In genomic region chr13:42102980-42103379, GRCm38 (mm10) we compare ENCODE assay signal across 8 mouse cellular contexts. TPM values are rescaled to one million over a fixed set of nuclear protein-coding genes. Genes with fewer than 3 reads are reported as not detected.
DNase-seq lines count a peak whose midpoint lies in the region; ATAC-seq and TF ChIP-seq lines count a peak whose summit lies in the region.

No protein-coding gene starts in this region.

- 6% methylated on average over 8 of the region's 8 CpGs for WGBS in macrophage (ENCODE audit: missing documents)

- H3K79me2 ChIP-seq in macrophage (ENCODE audit: inconsistent target): peaks cover 21% of the 10 kb centered on the region; the same call in 1 of the 2 replicates

- peak; percentile 22 for DNase-seq in ZHBTc4 (ENCODE audit: low read depth, low spot score)
- DNase-seq in gastrocnemius, postnatal 10 days: peak; percentile 21
- peak; percentile 36 to 80 for DNase-seq in left cerebral cortex, adult 8-10 months (ENCODE audit: low spot score in 2 of 2)
- peak; percentile 39 for DNase-seq in retina, postnatal 7 days (ENCODE audit: low read depth, low spot score)
- peak; percentile 35 to 76 for DNase-seq in urinary bladder, postnatal 36 days (ENCODE audit: low spot score in 2 of 2)

- peaks cover 13% of the 10 kb centered on the region for H3K4me1 ChIP-seq in cortical plate, adult 2 months (ENCODE audit: control insufficient read depth, insufficient read depth, low read length)

- no peak for TF ChIP-seq CTCF in cortical plate, adult 2 months (IDR thresholded peaks at IDR 0.05; ENCODE audit: extremely low read depth, insufficient read depth, low read length)

- TF ChIP-seq POLR2A in cortical plate, adult 2 months (IDR thresholded peaks at IDR 0.05; ENCODE audit: extremely low read depth, insufficient read depth, low read length): peak; percentile 74

- H3K36me3 ChIP-seq in macrophage (ENCODE audit: inconsistent target): no peaks in the 10 kb centered on the region

- ATAC-seq in inflammation-experienced regulatory T-cells, adult 6 months: peak; percentile 89

- H3K27ac ChIP-seq in cortical plate, adult 2 months (ENCODE audit: insufficient read depth, low read length): peak overlapping the region; percentile 2; the same call in 1 of the 2 replicates
- H3K27ac ChIP-seq in macrophage: 0 out of 2 replicates have a peak overlapping the region, but pooled peaks have one; percentile 15

- peak overlapping the region; percentile 54 for H3K4me3 ChIP-seq in cortical plate, adult 2 months (ENCODE audit: insufficient read depth, low read length)
- H3K4me3 ChIP-seq in macrophage (ENCODE audit: inconsistent target): peak overlapping the region; percentile 53

RNA-seq across cellular contexts. Expression of gene Hivep1, which starts 51.2 kb away (rescaled TPM):
- 33.2 and 35.7 TPM in 2 replicates for polyA plus RNA-seq in cortical plate, adult 2 months (2012; rRNA removed)
- 10 to 100 TPM; 13.7 to 22.9 TPM for total RNA-seq in gastrocnemius, postnatal 10 days (2021)
- polyA plus RNA-seq in inflammation-experienced regulatory T-cells, adult 6 months (2017; shearing (Covaris generic)): 10 to 100 TPM; 10.7 to 17.4 (median 10.7) TPM
- total RNA-seq in left cerebral cortex, adult 8-10 months (2022): 10 to 100 TPM; 47.6 to 60.6 (median 51.3) TPM
- 100 to 1,000 TPM in 7 of 26 experiments, 10 to 100 TPM in 19; 20.1 to 230 (median 35.5) TPM for total RNA-seq in macrophage (2018; cell fraction: chromatin; rRNA removed)
- 10 to 100 TPM; 20.9 to 75.2 (median 29.5) TPM for total RNA-seq in macrophage (2018; cell fraction: cytosol; rRNA removed)
- total RNA-seq in macrophage (2018; cell fraction: nucleus; rRNA removed): 100 to 1,000 TPM in 9 of 26 experiments, 10 to 100 TPM in 17; 20.4 to 255 (median 52.8) TPM
- 11.2 to 16.9 TPM (median 13.0 TPM) in 3 replicates for polyA plus RNA-seq in macrophage (2018)

Comparison
In these comparisons a context has a peak if more than half of its experiments do, and no peak if none do; other contexts are left out.
1. Peak in every context shown above with its lines: DNase-seq, ATAC-seq, H3K4me3 ChIP-seq and H3K27ac ChIP-seq.